Mouse (Mus musculus): ENCODE data around the gene Ambra1.

DNA sequence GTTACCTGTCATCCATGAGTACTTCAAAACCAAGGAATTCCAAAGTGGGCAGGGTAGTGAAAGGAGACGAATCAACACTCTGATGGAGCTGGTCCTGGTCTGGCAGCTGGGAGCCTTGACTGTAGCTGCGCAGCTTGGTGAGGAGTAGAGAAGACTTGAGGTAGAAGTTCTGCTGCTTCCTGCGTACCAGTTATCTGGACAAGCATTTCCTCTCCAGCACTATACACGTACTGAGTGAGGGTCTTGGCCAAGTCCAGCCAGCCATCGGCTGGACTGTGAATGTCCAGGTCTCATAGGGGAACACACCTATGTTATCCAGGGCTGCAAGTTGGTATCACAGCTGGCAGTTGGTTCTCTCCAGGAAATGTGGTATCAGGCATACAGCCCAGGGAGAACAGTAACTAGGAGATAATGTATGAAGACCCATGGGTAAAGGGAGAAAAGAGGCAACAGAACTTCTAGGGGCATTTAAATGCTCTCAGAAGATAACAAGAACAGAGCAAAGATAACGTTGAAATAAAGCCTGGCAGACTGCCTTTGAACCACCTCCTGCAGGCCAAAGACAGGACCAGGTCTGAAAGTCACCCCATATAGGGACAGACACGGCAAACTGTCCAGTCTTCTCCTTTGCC is 186.5 kb downstream of the Ambra1 start:
- TF ChIP-seq POLR2A (IDR thresholded peaks at IDR 0.05; ENCODE audit: insufficient read depth, low read depth, low read length) (no peak), CTCF (IDR thresholded peaks at IDR 0.05; ENCODE audit: insufficient read depth, low read depth, low read length) (no peak)
